Mouse (Mus musculus) bone marrow, adult 2 months (tissue): ENCODE measurements around the gene Zswim3.

ENCODE experiments used
- CTCF ChIP-seq: fragments of 200-500 bp; IDR thresholded peaks from 2 replicates; pipeline ENCODE4 v1.5.1; 2011; ENCODE audit warnings: low read length, control low read depth; ENCODE audit not compliant: control insufficient read depth, insufficient read depth
- POLR2A ChIP-seq: fragments of 200-500 bp; IDR thresholded peaks from 2 replicates; pipeline ENCODE4 v1.6.1; 2011; ENCODE audit warnings: low read depth, mild to moderate bottlenecking, control low read depth, low read length, borderline replicate concordance; ENCODE audit not compliant: control insufficient read depth

DNA sequence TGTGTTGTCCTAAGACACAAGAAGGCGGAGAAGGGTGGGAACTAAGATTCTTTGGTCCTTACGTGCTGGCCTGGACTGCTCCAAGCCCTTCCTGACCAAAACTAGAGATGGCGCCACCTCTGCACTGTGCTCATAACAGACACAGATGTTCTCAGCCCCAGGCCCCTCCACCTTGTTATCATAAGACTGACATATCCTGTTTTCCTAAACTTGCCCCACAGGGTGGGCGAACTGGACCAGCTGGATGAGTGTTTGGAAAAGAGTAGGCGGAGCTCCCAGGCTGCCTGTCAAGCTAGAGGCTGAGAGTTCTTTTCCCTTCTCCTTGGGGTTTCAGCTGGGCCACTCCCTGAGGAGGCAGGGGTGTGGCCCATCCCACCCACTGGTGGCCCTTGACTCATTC lies 12.8 kb downstream of the Zswim3 start:
- no peak for TF ChIP-seq CTCF
- TF ChIP-seq POLR2A = no peak
